Mouse (Mus musculus) layer of hippocampus, adult 18-20 months (tissue): ENCODE results near the gene Stil. TPM values are rescaled to one million over a fixed set of nuclear protein-coding genes. Genes with fewer than 3 reads are reported as not detected.
"Not testable (repeated sequence)": the region's sequence is repeated elsewhere in the genome, so short reads cannot be mapped to it uniquely, and the experiment has no call there.

Source experiments
- DNase-seq, 2 experiments: peaks; one replicate each; pipeline ENCODE4 v3.0.0; 2022; ENCODE audit warnings: low spot score in 2 of 2
- long read RNA-seq: library from polyadenylated mRNA; stranded (forward); transcript quantifications from one replicate; pipeline ENCODE4 v2.0.0, GENCODE M21; 2021
- total RNA-seq, 2 experiments: library from RNA; stranded (reverse); gene quantifications; 2 replicates each; pipeline ENCODE4 v1.2.3; 2021

Stil gene
- under 1 TPM; 0.15 to 0.20 TPM for total RNA-seq
- long read RNA-seq = 0 reads

- peak; percentile 95 to 97 for DNase-seq
Measured at GRCm38 (mm10) chr4:114999773-115000428, at the start of gene Stil. Gene Stil, plus strand, starts transcription at chr4:115000159.

GRCm38 (mm10) chr4:114953172-114953571 lies 46.8 kb upstream of the Stil start:
- no peak for DNase-seq

- no peak for DNase-seq
Measured at GRCm38 (mm10) chr4:114957403-114957802, 42.6 kb upstream of the Stil start.

GRCm38 (mm10) chr4:114958231-114958630 lies 41.7 kb upstream of the Stil start:
- peak; percentile 28 to 74 for DNase-seq

- no peak for DNase-seq
Measured at GRCm38 (mm10) chr4:114958786-114959185, 41.2 kb upstream of the Stil start.

- no peak for DNase-seq
Measured at GRCm38 (mm10) chr4:114959533-114959932, 40.4 kb upstream of the Stil start.

- DNase-seq = not testable (repeated sequence)
Measured at GRCm38 (mm10) chr4:114960881-114961280, 39.1 kb upstream of the Stil start.

GRCm38 (mm10) chr4:114970736-114971135 lies 29.2 kb upstream of the Stil start:
- DNase-seq = no peak

- no peak for DNase-seq
Measured at GRCm38 (mm10) chr4:114973229-114973740, 26.7 kb upstream of the Stil start.

- no peak for DNase-seq
Measured at GRCm38 (mm10) chr4:114982619-114983018, 17.3 kb upstream of the Stil start.

- peak in 1 of 2 experiments; percentile 45 for DNase-seq
Measured at GRCm38 (mm10) chr4:114983020-114983419, 16.9 kb upstream of the Stil start.

- DNase-seq = no peak
Measured at GRCm38 (mm10) chr4:114986211-114986590, 13.8 kb upstream of the Stil start.

- peak; percentile 73 to 87 for DNase-seq
Measured at GRCm38 (mm10) chr4:114986591-114987432, 13.1 kb upstream of the Stil start, which contains the start of gene Cmpk1. Gene Cmpk1, minus strand, starts transcription at chr4:114987241.

GRCm38 (mm10) chr4:114994218-114994617 lies 5.7 kb upstream of the Stil start:
- no peak for DNase-seq

- peak in 1 of 2 experiments; percentile 57 for DNase-seq
Measured at GRCm38 (mm10) chr4:114997051-114997450, 2.9 kb upstream of the Stil start.

- DNase-seq = no peak
Measured at GRCm38 (mm10) chr4:114999445-114999772, 550 bp upstream of the Stil start.

GRCm38 (mm10) chr4:115000429-115000795 lies 453 bp downstream of the Stil start:
- no peak for DNase-seq

GRCm38 (mm10) chr4:115014276-115014675 lies 14.3 kb downstream of the Stil start:
- DNase-seq = no peak

GRCm38 (mm10) chr4:115019997-115020396 lies 20.0 kb downstream of the Stil start:
- DNase-seq = no peak

GRCm38 (mm10) chr4:115035043-115035442 lies 35.1 kb downstream of the Stil start:
- no peak for DNase-seq

- peak in 1 of 2 experiments; percentile 61 for DNase-seq
Measured at GRCm38 (mm10) chr4:115038242-115038641, 38.3 kb downstream of the Stil start.

- DNase-seq = no peak
Measured at GRCm38 (mm10) chr4:115045621-115046020, 45.7 kb downstream of the Stil start.
